Mouse (Mus musculus) thymus, adult 18-20 months (tissue): ENCODE data around the gene Agap1.

Source experiments
- DNase-seq, 2 experiments: peaks; one replicate each; pipeline ENCODE4 v3.0.0; 2022; ENCODE audit warnings: mixed read lengths in 2 of 2

The Agap1 gene

GRCm38 (mm10) chr1:89581766-89582125, 127.1 kb downstream of the Agap1 start:
- DNase-seq = no peak

GRCm38 (mm10) chr1:89583369-89583768, 128.8 kb downstream of the Agap1 start:
- no peak for DNase-seq

GRCm38 (mm10) chr1:89586991-89587683, 132.5 kb downstream of the Agap1 start:
- no peak for DNase-seq

- no peak for DNase-seq
Measured at GRCm38 (mm10) chr1:89588154-89588553, 133.5 kb downstream of the Agap1 start.

GRCm38 (mm10) chr1:89590994-89591393, 136.4 kb downstream of the Agap1 start:
- DNase-seq = no peak

GRCm38 (mm10) chr1:89593219-89593618, 138.6 kb downstream of the Agap1 start:
- DNase-seq = no peak

GRCm38 (mm10) chr1:89594999-89595398, 140.4 kb downstream of the Agap1 start:
- DNase-seq = no peak

GRCm38 (mm10) chr1:89595421-89595820, 140.8 kb downstream of the Agap1 start:
- DNase-seq = no peak

- no peak for DNase-seq
Measured at GRCm38 (mm10) chr1:89596223-89596622, 141.6 kb downstream of the Agap1 start.

GRCm38 (mm10) chr1:89598906-89599305, 144.3 kb downstream of the Agap1 start:
- DNase-seq = no peak

- DNase-seq = no peak
Measured at GRCm38 (mm10) chr1:89599983-89600741, 145.6 kb downstream of the Agap1 start.

- no peak for DNase-seq
Measured at GRCm38 (mm10) chr1:89601349-89601748, 146.7 kb downstream of the Agap1 start.

- DNase-seq = peak; percentile 9 to 18
Measured at GRCm38 (mm10) chr1:89602879-89603278, 148.3 kb downstream of the Agap1 start.

GRCm38 (mm10) chr1:89606612-89607011, 152.0 kb downstream of the Agap1 start:
- no peak for DNase-seq

- DNase-seq = no peak
Measured at GRCm38 (mm10) chr1:89608766-89609165, 154.2 kb downstream of the Agap1 start.

- no peak for DNase-seq
Measured at GRCm38 (mm10) chr1:89609964-89610363, 155.4 kb downstream of the Agap1 start.

GRCm38 (mm10) chr1:89611521-89611920, 156.9 kb downstream of the Agap1 start:
- DNase-seq = no peak

GRCm38 (mm10) chr1:89613234-89613870, 158.7 kb downstream of the Agap1 start:
- DNase-seq = no peak

- DNase-seq = no peak
Measured at GRCm38 (mm10) chr1:89616556-89616955, 161.9 kb downstream of the Agap1 start.

- no peak for DNase-seq
Measured at GRCm38 (mm10) chr1:89617336-89617735, 162.7 kb downstream of the Agap1 start.

- no peak for DNase-seq
Measured at GRCm38 (mm10) chr1:89619963-89620362, 165.4 kb downstream of the Agap1 start.

GRCm38 (mm10) chr1:89621014-89621791, 166.6 kb downstream of the Agap1 start:
- DNase-seq = no peak

- DNase-seq = no peak
Measured at GRCm38 (mm10) chr1:89621952-89622351, 167.3 kb downstream of the Agap1 start.
